Mouse (Mus musculus) liver, postnatal 0 days (tissue): ENCODE results near the gene Tgm2.

Experiments
- CTCF ChIP-seq: sonication (generic); IDR thresholded peaks from 2 replicates; pipeline ENCODE4 v1.5.1; 2016; ENCODE audit warnings: antibody characterized with exemption, low read depth
- EP300 ChIP-seq: IDR thresholded peaks from 2 replicates; pipeline ENCODE4 v1.6.1; 2016; ENCODE audit warnings: antibody characterized with exemption, low read depth, mild to moderate bottlenecking

- TF ChIP-seq CTCF (no peak), EP300 (no peak)
Observed at GRCm38 (mm10) chr2:158152685-158153309, 6.6 kb upstream of the Tgm2 start.
